Mouse (Mus musculus): Measurements from ENCODE around the gene Triobp. TPM values are rescaled to one million over a fixed set of nuclear protein-coding genes. Genes with fewer than 3 reads are reported as not detected.

The Triobp gene
- polyA plus RNA-seq, 1 experiment from 2014 or later = 135 TPM

DNA sequence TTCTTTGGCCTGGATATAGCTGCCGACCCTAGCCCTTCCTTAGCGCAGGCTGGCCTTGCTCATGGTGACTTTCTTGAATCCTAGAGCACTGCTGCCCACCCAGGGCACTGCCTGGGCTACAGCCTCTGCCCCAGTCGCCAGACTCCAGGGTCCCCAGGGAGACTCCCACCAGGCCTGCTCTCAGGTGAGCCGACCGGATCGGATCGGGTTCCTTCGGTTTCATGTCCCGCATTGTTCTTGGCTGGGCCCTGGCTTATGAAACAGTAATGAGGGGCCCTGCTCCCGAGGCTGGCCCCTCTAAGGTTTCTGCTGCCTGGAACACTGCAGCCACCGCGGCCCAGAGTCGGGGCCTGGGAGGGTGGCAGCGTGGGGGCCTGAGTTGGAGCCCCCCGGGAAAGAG lies 9.5 kb downstream of the Triobp start:
- no peak for DNase-seq (ENCODE audit: low read depth, low spot score)
- POLR2A ChIA-PET = no interaction called here
- ATAC-seq = no peak

DNA sequence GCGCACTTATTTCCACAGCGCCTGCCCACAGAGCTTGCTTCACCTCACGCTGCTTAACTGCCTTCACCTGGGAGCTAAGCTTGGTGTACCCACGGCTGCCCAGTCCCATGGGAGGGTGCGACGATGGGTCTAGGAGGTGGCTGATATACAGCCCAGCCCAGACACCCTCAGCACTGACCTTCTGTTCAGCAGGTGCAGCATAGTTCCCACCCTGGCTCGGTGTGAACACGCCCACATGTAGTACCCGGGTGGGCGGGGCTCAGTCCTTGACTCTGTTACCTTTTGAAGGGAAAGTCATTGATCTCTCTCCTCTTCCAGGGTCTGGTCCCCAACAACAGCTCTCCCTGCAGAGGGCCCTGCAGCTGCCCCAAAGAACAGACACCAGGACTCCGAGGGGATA lies 12.0 kb downstream of the Triobp start:
- in situ Hi-C loops (cut with MboI; ENCODE audit: low pct_unique_long_range_greater_than_20kb) = no loop called here
- H3K27me3 ChIP-seq = no peaks in the 10 kb centered on the region
- ChIA-PET CTCF (interaction anchor here (0.9 to 1.3 kb wide), 5 partner anchors 10 to 28 kb away, joined by 3 to 5 read pairs (median 3); no protein-coding TSS in a partner anchor), POLR2A (no interaction called here)
- ATAC-seq = no peak
- no peak for DNase-seq (ENCODE audit: low read depth, low spot score)
- no peak for TF ChIP-seq CTCF (IDR thresholded peaks at IDR 0.05)

More for the DNA sequence above, 9.5 kb downstream of the Triobp start:
- no peaks in the 10 kb centered on the region for H3K27me3 ChIP-seq
- in situ Hi-C loops (cut with MboI; ENCODE audit: low pct_unique_long_range_greater_than_20kb) = no loop called here
- CTCF ChIA-PET = interaction anchor here (0.6 to 1.1 kb wide), 2 partner anchors 41 to 47 kb away, joined by 3 read pairs; no protein-coding TSS in a partner anchor
- no peak for TF ChIP-seq CTCF (IDR thresholded peaks at IDR 0.05)

DNA sequence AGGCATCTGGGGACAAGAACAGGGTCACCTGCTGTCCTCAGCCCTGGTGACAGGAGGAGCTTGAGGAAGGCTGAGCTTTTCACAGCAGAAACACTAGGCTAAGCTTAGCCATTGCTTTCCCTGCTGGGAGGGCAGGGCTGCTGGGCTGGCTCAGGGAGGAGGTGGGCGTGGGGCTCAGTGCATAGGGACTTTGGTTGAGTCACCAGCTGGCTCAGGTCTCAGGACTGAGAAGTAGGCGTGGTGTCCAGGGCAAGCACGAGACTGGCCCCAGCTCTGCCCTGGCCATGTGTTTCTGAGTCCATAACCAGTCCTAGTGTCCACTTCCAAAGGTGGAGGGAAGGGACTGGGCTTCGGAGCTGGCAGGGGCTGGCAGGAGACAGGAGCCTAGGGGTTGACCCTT lies 12.6 kb downstream of the Triobp start:
- POLR2A ChIA-PET = no interaction called here
- no peaks in the 10 kb centered on the region for H3K27me3 ChIP-seq
- CTCF ChIA-PET = interaction anchor here (0.9 to 1.3 kb wide), 5 partner anchors 10 to 29 kb away, joined by 3 to 5 read pairs (median 3); no protein-coding TSS in a partner anchor
- DNase-seq (ENCODE audit: low read depth, low spot score) (no peak), ATAC-seq (peak; percentile 46)
- in situ Hi-C loops (cut with MboI; ENCODE audit: low pct_unique_long_range_greater_than_20kb) = no loop called here
- no peak for TF ChIP-seq CTCF (IDR thresholded peaks at IDR 0.05)

DNA sequence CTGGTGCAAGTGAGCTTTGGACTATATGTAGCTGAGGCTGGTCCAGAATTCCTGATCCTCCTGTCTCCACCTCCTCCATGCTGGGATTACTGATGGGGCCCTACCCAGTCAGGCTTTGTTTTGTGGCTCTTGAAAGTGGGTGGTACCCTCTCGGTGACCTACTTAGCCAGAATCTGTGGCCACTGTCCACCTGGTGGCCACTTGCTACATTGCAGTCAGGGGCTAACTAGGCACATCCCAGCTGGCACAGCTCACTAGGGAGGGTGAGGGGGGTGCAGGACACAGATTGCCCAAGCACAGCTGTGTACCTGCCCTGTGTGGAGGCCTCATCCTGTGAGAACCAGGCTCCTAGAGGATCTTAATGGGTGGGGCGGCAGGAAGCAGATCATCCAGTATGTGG lies 15.4 kb downstream of the Triobp start:
- ChIA-PET CTCF (interaction anchor here (1.0 to 2.8 kb wide), 5 partner anchors 10 to 49 kb away, joined by 3 to 13 read pairs (median 3); partner anchors contain the start of gene Pdxp), POLR2A (interaction anchor here (0.8 to 2.1 kb wide), 2 partner anchors 9 to 20 kb away, joined by 3 to 8 read pairs; no protein-coding TSS in a partner anchor)
- TF ChIP-seq CTCF (IDR thresholded peaks at IDR 0.05) = no peak
- H3K27me3 ChIP-seq = no peaks in the 10 kb centered on the region
- in situ Hi-C loops (cut with MboI; ENCODE audit: low pct_unique_long_range_greater_than_20kb) = no loop called here
- DNase-seq (ENCODE audit: low read depth, low spot score) (no peak), ATAC-seq (peak; percentile 51)

DNA sequence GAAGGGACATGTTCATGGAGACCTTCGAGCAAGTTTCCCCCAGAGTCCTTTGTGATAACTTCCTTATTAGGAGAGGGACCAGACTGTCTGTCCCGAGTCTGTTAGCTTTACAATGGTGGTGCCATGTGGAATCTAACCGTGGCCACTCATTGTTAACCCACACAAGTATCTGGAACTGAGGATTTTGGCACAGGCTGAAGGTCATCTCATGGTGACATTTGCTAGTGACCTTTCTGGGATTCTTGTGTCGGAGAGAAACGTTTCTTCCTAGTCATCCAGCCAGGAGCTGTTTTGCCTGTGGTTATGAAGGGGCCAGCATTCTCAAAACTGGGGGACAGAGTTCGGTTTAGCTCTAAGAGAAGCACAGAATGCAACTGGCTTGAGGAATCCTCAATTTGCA lies 24.1 kb downstream of the Triobp start:
- peaks cover 27% of the 10 kb centered on the region for H3K27me3 ChIP-seq
- DNase-seq (ENCODE audit: low read depth, low spot score) (no peak), ATAC-seq (no peak)
- ChIA-PET CTCF (interaction anchor here (1.9 to 3.3 kb wide), 2 partner anchors 9 to 56 kb away, joined by 9 to 13 read pairs; no protein-coding TSS in a partner anchor), POLR2A (interaction anchor here (1.5 kb wide), 1 partner anchor 8 kb away, joined by 3 read pairs; no protein-coding TSS in a partner anchor)
- in situ Hi-C loops (cut with MboI; ENCODE audit: low pct_unique_long_range_greater_than_20kb) = no loop called here
- TF ChIP-seq CTCF (IDR thresholded peaks at IDR 0.05) = no peak

DNA sequence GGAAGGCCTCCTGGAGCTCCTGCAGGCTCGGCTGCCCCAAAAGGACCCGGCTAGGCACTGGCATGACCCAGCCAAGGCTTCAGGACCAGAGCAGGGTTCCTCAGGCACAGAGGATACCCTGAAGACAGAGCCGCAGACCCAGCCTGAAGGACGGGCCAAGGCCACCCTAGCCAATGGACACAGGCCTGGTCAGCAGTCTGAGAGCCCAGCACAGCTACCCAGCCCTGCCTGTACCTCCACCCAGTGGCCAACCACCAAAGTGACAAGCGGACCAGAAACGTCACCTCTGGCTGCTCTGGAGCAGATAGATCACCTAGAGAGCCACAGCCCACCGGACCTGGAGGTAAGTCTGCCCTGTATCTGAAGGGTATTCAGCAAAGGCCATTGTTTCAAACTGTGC lies 26.4 kb downstream of the Triobp start:
- ChIA-PET CTCF (interaction anchor here (3.3 kb wide), 1 partner anchor 11 kb away, joined by 13 read pairs; no protein-coding TSS in a partner anchor), POLR2A (no interaction called here)
- peak; percentile 13 for ATAC-seq
- DNase-seq (ENCODE audit: low read depth, low spot score) = no peak
- peaks cover 24% of the 10 kb centered on the region for H3K27me3 ChIP-seq
- in situ Hi-C loops (cut with MboI; ENCODE audit: low pct_unique_long_range_greater_than_20kb) = no loop called here
- no peak for TF ChIP-seq CTCF (IDR thresholded peaks at IDR 0.05)

DNA sequence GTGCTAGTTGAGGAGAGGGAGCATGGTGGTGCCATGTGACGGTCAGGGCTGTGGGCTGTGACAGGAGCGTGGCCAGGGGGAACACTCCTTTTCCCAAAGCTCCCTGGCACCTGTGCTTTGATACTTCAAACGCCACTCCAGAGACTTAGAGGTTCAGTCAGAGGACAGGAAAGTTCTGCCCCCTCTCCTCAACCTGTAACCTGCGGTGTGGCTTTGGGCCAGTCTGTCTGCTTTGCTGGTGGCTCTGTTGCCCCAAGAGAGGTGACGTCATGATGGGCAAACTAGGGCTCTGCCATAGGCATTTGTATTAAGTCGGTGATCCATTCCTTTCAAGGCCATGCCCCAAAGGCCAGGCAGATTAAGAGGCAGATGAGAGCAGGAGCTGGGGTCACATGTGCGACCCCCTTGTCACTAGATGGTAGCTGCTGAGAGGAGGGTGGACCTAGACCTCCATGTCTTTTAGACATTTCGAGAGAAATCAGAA lies 30.2 kb downstream of the Triobp start:
- TF ChIP-seq CTCF (IDR thresholded peaks at IDR 0.05) = no peak
- ChIA-PET CTCF (interaction anchor here (0.9 to 1.9 kb wide), 3 partner anchors 15 to 34 kb away, joined by 3 to 5 read pairs (median 3); no protein-coding TSS in a partner anchor), POLR2A (interaction anchor here (1.5 kb wide), 1 partner anchor 13 kb away, joined by 3 read pairs; no protein-coding TSS in a partner anchor)
- peaks cover 10% of the 10 kb centered on the region for H3K27me3 ChIP-seq
- DNase-seq (ENCODE audit: low read depth, low spot score) (no peak), ATAC-seq (no peak)
- in situ Hi-C loops (cut with MboI; ENCODE audit: low pct_unique_long_range_greater_than_20kb) = no loop called here

DNA sequence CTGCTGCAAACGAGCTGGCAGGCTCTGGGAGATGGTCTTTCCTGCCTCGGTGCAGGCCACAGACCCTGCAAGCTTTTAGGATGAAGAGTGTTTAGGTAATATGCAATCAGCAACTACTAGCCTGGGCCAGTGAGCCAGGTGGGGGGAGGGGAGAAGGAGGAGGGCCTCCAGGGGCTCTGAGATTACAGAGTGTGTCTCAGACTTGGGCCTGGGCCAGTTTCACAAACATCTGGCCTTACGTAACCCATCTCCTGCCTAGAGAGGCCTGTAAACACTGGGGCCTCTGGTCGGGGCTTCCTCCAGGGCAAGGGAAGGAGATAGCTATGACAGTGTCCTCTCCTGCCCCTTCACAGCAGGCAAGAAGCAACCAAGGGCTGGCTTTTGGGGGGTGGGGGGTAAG lies 31.4 kb downstream of the Triobp start:
- in situ Hi-C loops (cut with MboI; ENCODE audit: low pct_unique_long_range_greater_than_20kb) = no loop called here
- ATAC-seq (no peak), DNase-seq (ENCODE audit: low read depth, low spot score) (no peak)
- H3K27me3 ChIP-seq = peaks cover under 1% of the 10 kb centered on the region
- no peak for TF ChIP-seq CTCF (IDR thresholded peaks at IDR 0.05)
- ChIA-PET CTCF (no interaction called here), POLR2A (no interaction called here)

DNA sequence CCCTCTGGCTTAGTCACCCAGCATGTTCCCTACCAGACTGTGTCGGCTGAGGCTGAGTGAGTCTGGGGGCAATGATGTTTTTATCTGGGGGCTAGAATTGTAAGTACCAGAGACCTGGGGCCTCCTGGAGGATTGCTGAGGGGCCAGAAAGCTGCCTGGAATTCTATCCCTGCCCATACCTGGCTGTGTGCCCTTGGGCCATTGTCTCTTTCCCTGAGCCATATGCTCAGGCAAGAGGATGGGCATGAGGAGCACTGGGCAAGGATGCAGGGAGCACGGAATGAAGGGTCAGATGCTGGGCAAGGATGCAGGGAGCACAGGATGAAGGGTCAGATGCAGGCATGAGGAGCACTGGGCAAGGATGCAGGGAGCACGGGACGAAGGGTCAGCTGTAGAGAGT lies 32.6 kb downstream of the Triobp start:
- in situ Hi-C loops (cut with MboI; ENCODE audit: low pct_unique_long_range_greater_than_20kb) = no loop called here
- DNase-seq (ENCODE audit: low read depth, low spot score) (no peak), ATAC-seq (no peak)
- ChIA-PET POLR2A (no interaction called here), CTCF (no interaction called here)
- TF ChIP-seq CTCF (IDR thresholded peaks at IDR 0.05) = no peak
- H3K27me3 ChIP-seq = no peaks in the 10 kb centered on the region

DNA sequence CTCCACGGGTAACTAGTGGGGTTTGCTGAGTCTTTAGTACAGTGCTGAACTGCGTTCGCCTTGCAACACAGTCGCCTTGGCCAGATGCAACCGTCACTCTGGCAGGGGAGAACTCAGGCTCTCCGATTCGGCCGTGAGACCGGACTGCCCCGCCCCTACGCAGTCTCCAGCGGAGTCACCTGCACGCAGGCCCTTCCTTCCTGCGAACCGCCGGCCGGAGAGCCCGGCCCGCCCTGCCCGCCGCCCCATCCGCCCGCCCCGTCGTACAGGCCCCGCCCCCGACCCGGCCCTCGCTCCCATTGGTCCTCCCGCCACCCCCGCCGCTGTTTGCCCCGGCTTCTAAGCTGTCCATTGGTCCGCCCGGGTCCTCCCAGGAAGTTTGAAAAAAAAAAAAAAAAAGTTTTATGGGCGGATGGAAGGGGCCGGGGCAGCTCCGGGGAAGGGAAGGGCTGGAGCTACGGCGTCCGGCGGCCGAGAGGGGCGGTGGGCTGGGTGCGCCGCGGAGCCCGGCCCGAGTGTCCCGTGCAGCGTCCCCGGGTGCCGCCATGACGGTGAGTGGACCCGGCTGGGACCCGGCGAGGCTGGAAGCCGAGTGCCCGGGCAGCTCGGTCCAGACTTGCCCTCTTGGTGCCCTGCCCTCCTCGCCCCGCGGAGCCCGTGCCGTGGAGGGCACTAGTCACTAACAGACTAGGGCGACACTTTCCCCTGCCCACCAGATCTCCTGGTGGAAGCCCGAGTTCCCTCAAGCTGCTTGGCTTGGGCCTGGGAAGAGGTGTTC lies 35.3 kb downstream of the Triobp start:
- in situ Hi-C loops (cut with MboI; ENCODE audit: low pct_unique_long_range_greater_than_20kb) = no loop called here
- POLR2A ChIA-PET = interaction anchor here (0.8 to 2.0 kb wide), 2 partner anchors 20 to 35 kb away, joined by 4 to 8 read pairs; partner anchors contain the start of gene Triobp

More for the DNA sequence above, 35.3 kb downstream of the Triobp start:
- TF ChIP-seq CTCF (IDR thresholded peaks at IDR 0.05) = no peak
- DNase-seq (ENCODE audit: low read depth, low spot score) (no peak), ATAC-seq (peak; percentile 75)
- H3K27me3 ChIP-seq = no peaks in the 10 kb centered on the region
- CTCF ChIA-PET = interaction anchor here (0.9 kb wide), 1 partner anchor 80 kb away, joined by 3 read pairs; no protein-coding TSS in a partner anchor
